Mouse (Mus musculus) urinary bladder, postnatal 25 days (tissue): ENCODE results near the gene Gm2007.
"Not testable (repeated sequence)": the region's sequence is repeated elsewhere in the genome, so short reads cannot be mapped to it uniquely, and the experiment has no call there.

Source experiments
- DNase-seq: peaks from one replicate; pipeline ENCODE4 v3.0.0; 2022; ENCODE audit warnings: low spot score

Gene Gm2007

DNA sequence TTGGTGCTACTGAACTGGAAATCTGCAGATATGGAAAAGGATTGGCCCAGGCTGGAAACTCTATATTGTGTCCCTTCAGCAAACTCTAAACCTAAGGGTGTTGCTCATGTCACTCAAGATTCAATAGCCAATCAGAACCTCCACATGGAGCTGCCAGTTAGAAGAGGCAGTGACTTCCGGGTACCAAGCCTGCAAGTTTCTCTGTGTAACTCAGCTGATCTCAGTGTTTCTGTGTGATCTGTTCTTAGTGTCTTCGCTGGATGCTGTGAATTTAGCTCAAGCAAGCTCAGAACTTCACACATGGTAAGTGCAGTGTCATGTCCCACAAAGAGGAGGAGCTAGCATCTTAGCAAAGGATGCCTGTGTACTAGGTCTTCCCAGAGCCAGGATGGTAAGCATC, at the start of gene Gm2007:
Gm2007 (plus strand) TSS at position 301 of the 400 bp plus-strand sequence.
- not testable (repeated sequence) for DNase-seq

DNA sequence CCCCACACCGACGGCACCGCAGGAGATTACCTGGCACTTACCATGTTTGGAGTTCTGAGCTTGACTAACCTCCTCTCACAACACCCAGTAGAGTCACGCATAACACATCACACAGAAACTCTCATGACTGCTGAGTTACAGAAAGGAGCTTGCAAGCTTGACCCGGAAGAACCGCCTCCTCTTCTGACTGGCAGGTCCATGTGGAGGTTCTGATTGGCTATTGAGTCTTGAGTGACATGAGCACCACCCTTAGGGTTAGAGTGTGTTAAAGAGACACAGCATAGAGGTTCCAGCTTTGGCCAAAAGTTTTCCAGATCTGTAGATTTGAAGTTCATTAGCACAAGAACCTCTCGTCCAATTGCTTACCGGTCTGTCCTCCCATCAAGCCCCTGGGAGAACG, 37.8 kb upstream of the Gm2007 start, which contains the start of gene Zfp969:
Zfp969 (minus strand) TSS at position 101 of the 400 bp plus-strand sequence.
- not testable (repeated sequence) for DNase-seq

DNA sequence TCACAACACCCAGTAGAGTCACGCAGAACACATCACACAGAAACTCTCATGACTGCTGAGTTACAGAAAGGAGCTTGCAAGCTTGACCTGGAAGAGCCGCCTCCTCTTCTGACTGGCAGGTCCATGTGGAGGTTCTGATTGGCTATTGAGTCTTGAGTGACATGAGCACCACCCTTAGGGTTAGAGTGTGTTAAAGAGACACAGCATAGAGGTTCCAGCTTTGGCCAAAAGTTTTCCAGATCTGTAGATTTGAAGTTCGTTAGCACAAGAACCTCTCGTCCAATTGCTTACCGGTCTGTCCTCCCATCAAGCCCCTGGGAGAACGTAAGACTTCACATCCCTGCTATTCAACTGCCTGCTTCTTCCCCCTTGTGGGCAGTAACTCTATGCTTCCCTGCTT, 59.7 kb downstream of the Gm2007 start, which contains the start of gene Gm14288:
Gm14288 (minus strand) TSS at position 101 of the 400 bp plus-strand sequence.
- not testable (repeated sequence) for DNase-seq
